Mouse (Mus musculus) small intestine, adult 2 months (tissue): Measurements from ENCODE around the gene Adipor2. TPM values are rescaled to one million over a fixed set of nuclear protein-coding genes. Genes with fewer than 3 reads are reported as not detected.

Experiments used
- H3K27ac ChIP-seq: fragments of 200-500 bp; 2 replicates; pipeline ENCODE4 v1.5.1; 2012; ENCODE audit warnings: low read depth, low read length, control low read depth, inconsistent platforms; ENCODE audit not compliant: insufficient read depth
- H3K27me3 ChIP-seq: fragments of 200-500 bp; 2 replicates; pipeline ENCODE4 v1.6.1; 2012; ENCODE audit warnings: mild to moderate bottlenecking, moderate library complexity, low read length, inconsistent platforms; ENCODE audit not compliant: control insufficient read depth, insufficient read depth
- H3K36me3 ChIP-seq: fragments of 200-500 bp; 2 replicates; pipeline ENCODE4 v1.6.1; 2012; ENCODE audit warnings: mild to moderate bottlenecking, low read length, control low read depth, inconsistent platforms; ENCODE audit not compliant: control insufficient read depth, insufficient read depth
- H3K4me1 ChIP-seq: fragments of 200-500 bp; 2 replicates; pipeline ENCODE4 v1.6.1; 2012; ENCODE audit warnings: low read length, inconsistent platforms, mixed read lengths; ENCODE audit not compliant: control insufficient read depth, insufficient read depth, insufficient read length
- H3K4me3 ChIP-seq: fragments of 200-500 bp; 2 replicates; pipeline ENCODE4 v1.5.1; 2012; ENCODE audit warnings: low read depth, mild to moderate bottlenecking, control low read depth, inconsistent platforms, low read length, moderate library complexity
- CTCF ChIP-seq: fragments of 200-500 bp; IDR thresholded peaks from 2 replicates; pipeline ENCODE4 v1.5.1; 2012; ENCODE audit warnings: low read depth, mild to moderate bottlenecking, control low read depth, inconsistent platforms, low read length, moderate library complexity, mixed read lengths; ENCODE audit not compliant: insufficient replicate concordance, insufficient read length; ENCODE audit errors: extremely low read depth
- POLR2A ChIP-seq: fragments of 200-500 bp; IDR thresholded peaks from 2 replicates; pipeline ENCODE4 v1.6.1; 2012; ENCODE audit warnings: low read depth, mild to moderate bottlenecking, control low read depth, inconsistent platforms, low read length, moderate library complexity
- WGBS: fragments of 180-500 bp; shearing (Covaris S2); methylation state at CpG from one replicate; pipeline ENCODE4 v1.1.7; 2018; 5-methylcytosine and 5-hydroxymethylcytosine counted together
- polyA plus RNA-seq: library from polyadenylated mRNA; depleted of rRNA; stranded (reverse); fragments of >200 nt; gene quantifications from 2 replicates; pipeline ENCODE4 v1.2.3, GENCODE M21; 2012

Adipor2 gene
- polyA plus RNA-seq, 1 experiment, result 112 TPM

DNA sequence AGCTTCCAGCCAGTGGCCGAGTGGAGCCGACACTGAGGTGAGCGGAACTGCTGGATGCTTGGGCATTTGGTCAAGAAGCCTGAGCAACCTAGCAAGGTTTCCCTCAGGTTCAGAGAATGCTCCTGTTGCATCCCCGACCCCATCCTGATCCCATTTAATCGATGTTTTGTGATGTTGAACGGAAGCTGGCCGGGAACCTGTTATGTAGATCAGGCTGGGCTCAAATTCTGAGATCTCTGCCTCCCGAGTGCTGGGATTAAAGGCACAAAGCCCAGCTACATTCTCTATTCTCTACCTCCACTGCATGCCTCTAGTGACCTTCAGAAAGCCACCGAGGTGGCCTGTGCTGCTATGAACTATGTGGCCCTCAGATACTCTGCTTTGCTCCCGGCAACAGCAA, 92.7 kb downstream of the Adipor2 start:
- Histone ChIP-seq H3K27me3 (peaks cover 12% of the 10 kb centered on the region; the same call in 1 of the 2 replicates), H3K4me3 (no peak overlapping the region), H3K36me3 (no peaks in the 10 kb centered on the region), H3K4me1 (no peaks in the 10 kb centered on the region), H3K27ac (no peak overlapping the region)
- WGBS, result 64% methylated on average over 10 of the region's 10 CpGs
- TF ChIP-seq CTCF (no peak), POLR2A (no peak)

GRCm38 (mm10) chr6:119321752-119322151, 95.8 kb downstream of the Adipor2 start:
- Histone ChIP-seq H3K27ac (no peak overlapping the region), H3K36me3 (no peaks in the 10 kb centered on the region), H3K4me1 (no peaks in the 10 kb centered on the region), H3K4me3 (no peak overlapping the region), H3K27me3 (no peaks in the 10 kb centered on the region)
- no peak for TF ChIP-seq POLR2A
- TF ChIP-seq CTCF, result no peak
- 70% methylated on average over 7 of the region's 7 CpGs for WGBS

- Histone ChIP-seq H3K27me3 (no peaks in the 10 kb centered on the region), H3K4me1 (no peaks in the 10 kb centered on the region), H3K36me3 (no peaks in the 10 kb centered on the region), H3K27ac (no peak overlapping the region), H3K4me3 (no peak overlapping the region)
- WGBS, result 34% methylated on average over 16 of the region's 16 CpGs
- TF ChIP-seq POLR2A (no peak), CTCF (no peak)
These were observed 97.0 kb downstream of the Adipor2 start for GRCm38 (mm10) chr6:119320481-119320880.

GRCm38 (mm10) chr6:119319358-119319757, 98.1 kb downstream of the Adipor2 start:
- WGBS, result 80% methylated on average over 2 of the region's 2 CpGs
- TF ChIP-seq CTCF (peak; percentile 9; the same call in 1 of the 2 replicates), POLR2A (no peak)
- H3K4me3 ChIP-seq, result no peak overlapping the region

GRCm38 (mm10) chr6:119318732-119319131, 98.8 kb downstream of the Adipor2 start:
- Histone ChIP-seq H3K4me3 (no peak overlapping the region), H3K36me3 (no peaks in the 10 kb centered on the region), H3K27ac (no peak overlapping the region), H3K27me3 (no peaks in the 10 kb centered on the region), H3K4me1 (no peaks in the 10 kb centered on the region)
- TF ChIP-seq POLR2A (no peak), CTCF (no peak)
- WGBS, result 88% methylated on average over 9 of the region's 9 CpGs

More at GRCm38 (mm10) chr6:119319358-119319757, 98.1 kb downstream of the Adipor2 start:
- H3K4me1 ChIP-seq, result no peaks in the 10 kb centered on the region
- no peaks in the 10 kb centered on the region for H3K27me3 ChIP-seq
- no peak overlapping the region for H3K27ac ChIP-seq
- no peaks in the 10 kb centered on the region for H3K36me3 ChIP-seq

DNA sequence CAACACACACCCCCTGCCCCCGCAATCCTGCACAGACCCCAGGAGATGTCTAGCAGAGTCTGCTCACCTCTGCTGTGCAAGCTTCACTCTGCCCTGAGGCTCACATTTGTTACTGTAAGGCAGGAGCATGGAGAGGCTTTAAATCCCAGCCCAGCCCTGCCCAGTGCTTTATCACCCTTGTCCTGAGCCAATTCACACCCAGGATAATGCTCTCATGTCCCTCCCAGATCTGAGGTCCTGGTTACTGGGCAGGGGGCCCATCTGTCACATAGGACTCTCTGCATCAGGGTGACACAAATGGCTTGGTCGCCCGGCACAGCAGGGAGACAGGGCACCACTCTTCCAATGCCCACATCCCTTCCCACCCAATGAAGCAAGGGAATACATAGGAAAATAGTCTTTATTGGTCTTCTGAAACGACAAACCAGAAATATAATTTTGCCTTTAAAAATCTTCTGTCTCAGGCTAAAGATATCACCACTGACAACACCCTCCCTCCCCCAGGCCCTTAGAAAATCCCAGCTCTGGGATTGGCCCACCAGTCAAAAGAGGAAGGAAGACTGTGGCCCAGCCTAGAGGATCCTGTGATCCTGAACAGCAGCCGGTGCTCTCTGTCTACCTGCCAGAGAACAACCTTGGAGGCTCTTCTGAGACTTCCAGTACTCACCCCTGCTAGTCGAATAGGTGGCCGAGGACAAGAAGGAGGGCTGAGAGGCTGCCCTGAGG, 102.6 kb downstream of the Adipor2 start:
- no peaks in the 10 kb centered on the region for H3K36me3 ChIP-seq
- no peak overlapping the region for H3K27ac ChIP-seq
- no peak overlapping the region for H3K4me3 ChIP-seq
- TF ChIP-seq CTCF (no peak), POLR2A (no peak)
- WGBS, result 44% methylated on average over 7 of the region's 7 CpGs
- H3K27me3 ChIP-seq, result no peaks in the 10 kb centered on the region
- no peaks in the 10 kb centered on the region for H3K4me1 ChIP-seq

- Histone ChIP-seq H3K36me3 (no peaks in the 10 kb centered on the region), H3K4me3 (no peak overlapping the region), H3K27ac (no peak overlapping the region), H3K4me1 (no peaks in the 10 kb centered on the region), H3K27me3 (no peaks in the 10 kb centered on the region)
- TF ChIP-seq POLR2A, result no peak
- TF ChIP-seq CTCF, result no peak
- 52% methylated on average over 14 of the region's 14 CpGs for WGBS
These were observed 103.7 kb downstream of the Adipor2 start for GRCm38 (mm10) chr6:119313588-119314375.
